Mouse (Mus musculus) forelimb bud, embryonic 11.5 days (tissue): Measurements from ENCODE around the gene Mrpl21.

Experiments
- DNase-seq: peaks from one replicate; pipeline ENCODE4 v3.0.0-alpha.2; 2012; ENCODE audit warnings: low read depth, low spot score

Gene Mrpl21

GRCm38 (mm10) chr19:3339187-3339586 is 56.5 kb downstream of the Mrpl21 start:
- no peak for DNase-seq

- no peak for DNase-seq
Measured at GRCm38 (mm10) chr19:3341021-3341420, 58.3 kb downstream of the Mrpl21 start.
